Mouse (Mus musculus) C2C12 (cell line): Measurements from ENCODE around the gene Tgm7.

ENCODE experiments used
- CEBPB ChIP-seq: IDR thresholded peaks from one replicate; pipeline ENCODE4 v1.6.1; 2011; ENCODE audit warnings: low read depth, mild to moderate bottlenecking, control low read depth, moderate library complexity
- CTCF ChIP-seq: IDR thresholded peaks from one replicate; pipeline ENCODE4 v1.5.1; 2011; ENCODE audit not compliant: control insufficient read depth, insufficient read depth, insufficient read length
- FOSL1 ChIP-seq: IDR thresholded peaks from one replicate; pipeline ENCODE4 v1.8.0; 2011; ENCODE audit warnings: mild to moderate bottlenecking, low read length; ENCODE audit not compliant: poor library complexity, insufficient read depth, severe bottlenecking
- MAX ChIP-seq: IDR thresholded peaks from one replicate; pipeline ENCODE4 v1.6.1; 2011; ENCODE audit warnings: mild to moderate bottlenecking, control low read depth
- MYOD1 ChIP-seq: IDR thresholded peaks from one replicate; pipeline ENCODE4 v1.6.1; 2011; ENCODE audit warnings: low read depth; ENCODE audit not compliant: control insufficient read depth, insufficient read length
- MYOG ChIP-seq: IDR thresholded peaks from one replicate; pipeline ENCODE4 v1.6.1; 2011; ENCODE audit not compliant: control insufficient read depth, insufficient read length; ENCODE audit errors: extremely low read depth
- USF1 ChIP-seq: IDR thresholded peaks from one replicate; pipeline ENCODE4 v1.6.1; 2011; ENCODE audit warnings: low read depth, mild to moderate bottlenecking, control low read depth, moderate library complexity

DNA sequence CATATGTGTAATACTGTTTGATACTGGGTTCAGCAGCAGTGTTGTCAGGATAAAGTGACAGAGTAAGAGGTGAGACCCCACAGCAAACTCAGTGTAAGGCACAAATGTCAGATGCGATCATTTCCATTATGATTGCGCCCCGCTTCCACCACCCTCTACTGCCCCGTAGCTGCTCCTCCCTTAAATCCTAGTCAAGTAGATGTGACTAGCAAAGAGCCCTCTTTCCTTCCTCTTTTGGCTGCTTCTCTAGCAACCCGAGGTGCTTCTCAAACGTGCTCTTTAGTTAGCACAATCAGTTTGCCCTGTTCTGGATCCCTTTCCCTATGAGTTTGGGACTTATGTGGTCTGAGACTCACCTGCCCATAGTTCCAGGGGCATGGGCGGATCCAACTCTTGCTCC lies 34.8 kb downstream of the Tgm7 start:
- TF ChIP-seq FOSL1 (no peak), MAX (no peak), CTCF (no peak), USF1 (no peak), MYOG (no peak), CEBPB (no peak), MYOD1 (no peak)
